Mouse (Mus musculus) neural tube, embryonic 14.5 days (tissue): Measurements from ENCODE around the gene Nxnl1. TPM values are rescaled to one million over a fixed set of nuclear protein-coding genes. Genes with fewer than 3 reads are reported as not detected.

ENCODE experiments used
- ATAC-seq: fragments of 200-750 bp; cut with Nextera tagmentation; 2 replicates; pipeline ENCODE4 v1.8.0; 2017; ENCODE audit warnings: low read depth, mild to moderate bottlenecking, moderate TSS enrichment, moderate library complexity
- H3K27ac ChIP-seq: fragments of 300-500 bp; sonication (generic); 2 replicates; pipeline ENCODE4 v1.5.1; 2014; ENCODE audit warnings: low read depth, mild to moderate bottlenecking, control low read depth, low read length, moderate library complexity, mixed read lengths
- H3K27me3 ChIP-seq: fragments of 300-500 bp; sonication (generic); 2 replicates; pipeline ENCODE4 v1.6.1; 2014; ENCODE audit warnings: low read length; ENCODE audit not compliant: control insufficient read depth, insufficient read depth
- H3K36me3 ChIP-seq: fragments of 300-500 bp; sonication (generic); 2 replicates; pipeline ENCODE4 v1.6.1; 2014; ENCODE audit warnings: low read length, mixed read lengths; ENCODE audit not compliant: control insufficient read depth, insufficient read depth
- H3K4me1 ChIP-seq: fragments of 300-500 bp; sonication (generic); 2 replicates; pipeline ENCODE4 v1.6.1; 2014; ENCODE audit warnings: low read length; ENCODE audit not compliant: control insufficient read depth, insufficient read depth
- H3K4me2 ChIP-seq: fragments of 300-500 bp; sonication (generic); 2 replicates; pipeline ENCODE4 v1.6.1; 2014; ENCODE audit warnings: mild to moderate bottlenecking, low read depth, low read length, control low read depth
- H3K4me3 ChIP-seq: fragments of 300-500 bp; sonication (generic); 2 replicates; pipeline ENCODE4 v1.5.1; 2014; ENCODE audit warnings: low read depth, low read length, control low read depth, mixed read lengths
- H3K9ac ChIP-seq: fragments of 300-500 bp; sonication (generic); replicated peaks from 2 replicates; pipeline ENCODE4 v1.6.1; 2014; ENCODE audit warnings: low read depth, mild to moderate bottlenecking, control low read depth, low read length, mixed read lengths
- H3K9me3 ChIP-seq: fragments of 300-500 bp; sonication (generic); 2 replicates; pipeline ENCODE4 v1.6.1; 2016; ENCODE audit warnings: low read length; ENCODE audit not compliant: control insufficient read depth
- WGBS: fragments of 180-500 bp; shearing (Covaris S2); extraction: QIAGEN DNeasy Blood & Tissue Kit; methylation state at CpG from one replicate; pipeline ENCODE4 v1.1.7; 2014; 5-methylcytosine and 5-hydroxymethylcytosine counted together
- polyA plus RNA-seq: library from polyadenylated mRNA; unstranded; fragments of >200 nt; fragmentation: Nextera tagmentation; extraction: Ambion mirVana; gene quantifications from 2 replicates; pipeline ENCODE4 v1.2.1, GENCODE M21; 2014

Nxnl1 gene
- not detected in 2 replicates for polyA plus RNA-seq

- H3K4me2 ChIP-seq: no peak within 1 kb of the TSS
- H3K4me1 ChIP-seq: peaks cover 6% of the 10 kb centered on the region
- H3K9ac ChIP-seq: no peak within 1 kb of the TSS
- ATAC-seq: no peak
- 75% methylated on average over 3 of the region's 3 CpGs for WGBS
- H3K4me3 ChIP-seq: no peak within 1 kb of the TSS
- no peak within 1 kb of the TSS for H3K27ac ChIP-seq
- no peaks in the 10 kb centered on the region for H3K36me3 ChIP-seq
- H3K9me3 ChIP-seq: no peaks in the 10 kb centered on the region
- H3K27me3 ChIP-seq: peaks cover 15% of the 10 kb centered on the region
These were observed at the start of gene Nxnl1 for GRCm38 (mm10) chr8:71566501-71566900. Gene Nxnl1 (minus strand): TSS chr8:71566601.

- Histone ChIP-seq H3K4me3 (no peak overlapping the region), H3K27ac (no peak overlapping the region), H3K36me3 (peaks cover 27% of the 10 kb centered on the region), H3K4me1 (peaks cover 10% of the 10 kb centered on the region), H3K9me3 (no peaks in the 10 kb centered on the region), H3K9ac (no peak overlapping the region), H3K4me2 (no peak overlapping the region), H3K27me3 (no peaks in the 10 kb centered on the region)
- no peak for ATAC-seq
- 79% methylated on average over 4 of the region's 4 CpGs for WGBS
These were observed 47.0 kb upstream of the Nxnl1 start for GRCm38 (mm10) chr8:71613418-71613817.

- no peak for ATAC-seq
These were observed 45.7 kb upstream of the Nxnl1 start for GRCm38 (mm10) chr8:71612141-71612540.

GRCm38 (mm10) chr8:71610822-71611651, 44.6 kb upstream of the Nxnl1 start, which contains the start of gene Colgalt1:
Gene Colgalt1 (plus strand): TSS chr8:71610998.
- Histone ChIP-seq H3K36me3 (peaks cover 13% of the 10 kb centered on the region; the same call in 1 of the 2 replicates), H3K4me1 (peaks cover 10% of the 10 kb centered on the region), H3K4me2 (peak within 1 kb of the TSS; percentile 81), H3K4me3 (peak within 1 kb of the TSS; percentile 79), H3K27me3 (no peaks in the 10 kb centered on the region), H3K9ac (peak within 1 kb of the TSS; percentile 87), H3K27ac (peak within 1 kb of the TSS; percentile 90), H3K9me3 (no peaks in the 10 kb centered on the region)
- peak; percentile 99 for ATAC-seq
- whole genome bisulfite sequencing: under 1% methylated on average over 74 of the region's 82 CpGs

More at GRCm38 (mm10) chr8:71612141-71612540, 45.7 kb upstream of the Nxnl1 start:
- Histone ChIP-seq H3K36me3 (peaks cover 21% of the 10 kb centered on the region), H3K9ac (peak overlapping the region; percentile 87), H3K27me3 (no peaks in the 10 kb centered on the region), H3K4me3 (peak overlapping the region; percentile 79), H3K27ac (no peak overlapping the region), H3K4me2 (peak overlapping the region; percentile 81), H3K4me1 (peaks cover 10% of the 10 kb centered on the region), H3K9me3 (no peaks in the 10 kb centered on the region)
- WGBS: 49% methylated on average over 5 of the region's 5 CpGs

GRCm38 (mm10) chr8:71604021-71604420, 37.6 kb upstream of the Nxnl1 start:
- Histone ChIP-seq H3K9me3 (no peaks in the 10 kb centered on the region), H3K9ac (no peak overlapping the region), H3K4me3 (no peak overlapping the region), H3K27me3 (peaks cover 18% of the 10 kb centered on the region; the same call in 1 of the 2 replicates), H3K4me1 (peaks cover 7% of the 10 kb centered on the region; the same call in 1 of the 2 replicates), H3K36me3 (no peaks in the 10 kb centered on the region), H3K4me2 (no peak overlapping the region), H3K27ac (no peak overlapping the region)
- no peak for ATAC-seq
- WGBS: 48% methylated on average over 7 of the region's 7 CpGs

GRCm38 (mm10) chr8:71602666-71603334, 36.4 kb upstream of the Nxnl1 start:
- no peaks in the 10 kb centered on the region for H3K36me3 ChIP-seq
- peak overlapping the region; percentile 45 for H3K4me2 ChIP-seq
- WGBS: 2% methylated on average over 32 of the region's 32 CpGs
- no peaks in the 10 kb centered on the region for H3K9me3 ChIP-seq
- peaks cover 7% of the 10 kb centered on the region; the same call in 1 of the 2 replicates for H3K4me1 ChIP-seq
- H3K27ac ChIP-seq: peak overlapping the region; percentile 28; the same call in 1 of the 2 replicates
- H3K4me3 ChIP-seq: peak overlapping the region; percentile 29
- peak; percentile 63 for ATAC-seq
- H3K27me3 ChIP-seq: peaks cover 18% of the 10 kb centered on the region; the same call in 1 of the 2 replicates
- H3K9ac ChIP-seq: peak overlapping the region; percentile 42

- H3K27ac ChIP-seq: peak overlapping the region; percentile 28; the same call in 1 of the 2 replicates
- 2% methylated on average over 64 of the region's 65 CpGs for WGBS
These were observed 35.7 kb upstream of the Nxnl1 start for GRCm38 (mm10) chr8:71601939-71602665.

GRCm38 (mm10) chr8:71598841-71599240, 32.4 kb upstream of the Nxnl1 start:
- Histone ChIP-seq H3K4me3 (no peak overlapping the region), H3K27me3 (peaks cover 16% of the 10 kb centered on the region; the same call in 1 of the 2 replicates), H3K9ac (no peak overlapping the region), H3K36me3 (no peaks in the 10 kb centered on the region), H3K27ac (no peak overlapping the region), H3K4me2 (no peak overlapping the region), H3K9me3 (no peaks in the 10 kb centered on the region), H3K4me1 (peaks cover 11% of the 10 kb centered on the region; the same call in 1 of the 2 replicates)
- ATAC-seq: no peak
- WGBS: 95% methylated on average over 5 of the region's 5 CpGs

More at GRCm38 (mm10) chr8:71601939-71602665, 35.7 kb upstream of the Nxnl1 start:
- Histone ChIP-seq H3K9ac (peak overlapping the region; percentile 42), H3K9me3 (no peaks in the 10 kb centered on the region), H3K27me3 (peaks cover 18% of the 10 kb centered on the region; the same call in 1 of the 2 replicates), H3K4me2 (peak overlapping the region; percentile 45), H3K4me3 (peak overlapping the region; percentile 29), H3K4me1 (peaks cover 7% of the 10 kb centered on the region; the same call in 1 of the 2 replicates), H3K36me3 (no peaks in the 10 kb centered on the region)
- peak; percentile 41 for ATAC-seq
